Mouse (Mus musculus) thymus, postnatal 36 days (tissue): ENCODE measurements at regions not wholly inside any gene's neighbourhood (a gene's known extent, or its start where the extent isn't known, plus 50 kb on each side); places are given as distances from the start of the nearest gene placed in this dataset.

Experiments
- DNase-seq, 2 experiments: peaks; one replicate each; pipeline ENCODE4 v3.0.0; 2022; ENCODE audit warnings: mixed read lengths in 2 of 2

GRCm38 (mm10) chr15:88490316-88491090, 109.6 kb upstream of the Zdhhc25 start:
- no peak for DNase-seq

GRCm38 (mm10) chr15:88491091-88491366, 109.1 kb upstream of the Zdhhc25 start:
- DNase-seq = no peak

- no peak for DNase-seq
Measured at GRCm38 (mm10) chr15:88497957-88498356, 102.1 kb upstream of the Zdhhc25 start.

DNA sequence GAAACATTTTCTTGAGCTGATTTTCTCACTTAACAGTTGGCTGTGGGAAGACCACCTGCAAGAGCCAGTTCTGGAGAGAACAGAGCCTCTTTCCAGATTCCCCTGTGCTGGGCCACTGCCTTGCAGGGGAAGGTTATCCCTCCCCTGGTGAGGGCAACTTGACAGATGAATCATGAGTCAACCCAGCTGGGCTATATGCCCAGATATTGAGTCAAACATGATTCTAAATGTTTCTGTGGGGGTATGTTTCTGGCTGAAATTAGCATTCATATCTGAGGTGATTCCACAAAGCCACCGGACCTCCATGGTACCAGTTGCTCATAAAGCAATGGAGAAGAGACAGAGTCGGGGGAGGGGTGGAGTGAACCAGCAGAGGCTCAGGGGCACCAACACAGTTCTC, 97.8 kb upstream of the Zdhhc25 start:
- no peak for DNase-seq

- DNase-seq = no peak
Measured at GRCm38 (mm10) chr15:88503896-88504295, 96.2 kb upstream of the Zdhhc25 start.

DNA sequence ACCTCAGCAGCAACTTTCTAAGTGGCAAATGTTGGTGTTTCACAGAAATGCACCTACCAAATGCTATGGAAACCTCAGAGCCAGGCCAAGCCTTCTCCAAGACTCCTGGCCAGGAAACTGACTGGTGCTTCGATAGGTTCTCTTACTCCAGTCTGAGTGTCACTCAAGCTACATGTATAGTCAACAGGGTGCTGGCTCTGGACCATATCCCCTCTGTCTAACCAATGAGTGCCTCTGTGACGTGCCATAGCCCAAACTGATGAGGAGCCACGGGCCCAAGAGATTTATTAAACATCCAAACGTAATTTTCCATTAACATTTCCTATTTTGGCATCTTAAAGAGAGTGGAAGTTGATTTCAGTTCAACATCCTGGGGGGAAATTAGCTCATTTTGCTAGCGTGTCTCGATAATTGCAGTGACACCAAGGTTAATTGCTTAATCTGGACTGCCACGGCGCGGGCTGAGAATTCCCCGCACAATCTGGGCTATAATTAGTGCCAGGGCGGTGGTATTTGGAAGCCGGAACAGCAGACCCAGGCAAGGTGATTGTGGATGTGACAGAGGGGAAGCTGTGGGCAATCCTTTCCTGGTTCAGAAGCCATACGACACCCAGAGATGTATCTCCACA, 94.5 kb upstream of the Zdhhc25 start:
- no peak for DNase-seq

DNA sequence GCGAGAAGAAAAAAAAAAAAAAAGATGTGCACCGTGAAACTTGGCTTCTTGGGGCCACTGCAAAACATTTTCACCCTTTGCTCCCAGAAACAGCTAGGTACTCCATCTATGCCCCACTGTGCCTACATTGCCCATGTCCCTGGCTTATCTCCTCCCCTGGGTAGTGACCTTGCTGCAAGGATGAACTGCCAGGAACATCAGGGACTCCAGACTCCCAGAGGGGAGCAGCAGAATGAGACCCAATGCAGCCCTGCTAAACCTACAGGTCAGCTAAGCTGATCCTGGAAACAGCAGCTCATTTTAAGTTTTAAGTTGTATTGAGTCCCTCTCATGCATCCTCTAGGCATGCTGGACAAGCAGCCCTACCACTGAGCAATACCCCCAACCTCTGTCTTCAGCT, 92.2 kb upstream of the Zdhhc25 start:
- DNase-seq = no peak

DNA sequence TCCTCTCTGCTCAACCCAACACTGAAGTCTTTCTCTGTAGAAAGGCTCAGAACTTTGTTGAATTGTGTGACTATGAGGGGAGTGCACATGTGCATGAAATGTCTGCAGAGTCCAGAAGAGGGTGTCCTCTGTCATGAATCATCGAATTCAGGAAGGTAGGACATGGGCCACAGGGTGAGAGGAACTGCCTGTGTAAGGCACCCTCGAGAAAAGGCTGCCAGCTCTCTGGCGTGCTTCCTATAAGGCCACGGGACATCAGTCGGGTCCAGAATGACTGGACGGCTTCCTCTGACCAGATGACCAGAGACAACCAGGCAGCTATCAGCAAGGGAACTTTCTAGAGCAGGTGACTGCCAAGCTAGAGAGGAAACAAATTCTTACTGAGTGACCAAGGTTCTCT, 91.1 kb upstream of the Zdhhc25 start:
- DNase-seq = no peak

DNA sequence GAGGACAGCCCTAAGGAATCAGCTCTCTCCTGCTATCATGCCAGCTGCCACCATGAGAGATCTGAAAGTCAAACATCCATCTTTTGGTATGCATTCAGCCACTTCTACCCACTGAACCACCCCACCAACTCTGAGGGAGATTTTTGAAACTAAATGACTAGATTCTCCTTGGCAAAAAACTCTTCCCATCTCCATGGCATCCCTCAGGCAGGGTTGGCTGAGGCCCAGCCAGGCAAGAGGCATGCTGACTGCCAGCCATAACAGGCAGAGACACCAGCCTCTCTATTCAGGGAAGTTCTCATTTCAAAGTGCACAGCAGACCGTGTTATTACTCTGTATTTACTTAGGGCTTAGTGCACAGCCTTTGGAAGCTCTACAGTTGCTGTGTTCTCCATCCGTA, 90.5 kb upstream of the Zdhhc25 start:
- no peak for DNase-seq

DNA sequence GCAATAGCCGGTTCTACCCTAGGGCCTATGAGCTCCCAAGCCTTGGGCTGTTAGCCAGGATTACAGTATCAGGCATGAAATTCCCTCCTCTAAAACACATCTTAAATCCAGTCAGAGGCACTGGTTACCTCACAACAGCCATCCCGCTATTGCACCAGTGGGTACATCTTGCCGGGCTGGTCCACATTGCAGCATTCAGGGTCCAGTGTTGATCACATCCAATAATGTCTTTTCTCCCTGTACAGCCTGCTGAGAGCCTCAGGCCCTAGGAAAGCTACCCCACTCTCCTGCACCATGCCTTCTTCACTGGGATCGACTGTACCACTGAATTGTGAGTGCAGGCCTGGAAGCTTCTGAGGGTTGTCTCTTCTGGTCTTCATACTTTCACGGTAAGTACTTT, 86.0 kb upstream of the Zdhhc25 start:
- no peak for DNase-seq

GRCm38 (mm10) chr15:88531218-88531617, 68.9 kb upstream of the Zdhhc25 start:
- no peak for DNase-seq

DNA sequence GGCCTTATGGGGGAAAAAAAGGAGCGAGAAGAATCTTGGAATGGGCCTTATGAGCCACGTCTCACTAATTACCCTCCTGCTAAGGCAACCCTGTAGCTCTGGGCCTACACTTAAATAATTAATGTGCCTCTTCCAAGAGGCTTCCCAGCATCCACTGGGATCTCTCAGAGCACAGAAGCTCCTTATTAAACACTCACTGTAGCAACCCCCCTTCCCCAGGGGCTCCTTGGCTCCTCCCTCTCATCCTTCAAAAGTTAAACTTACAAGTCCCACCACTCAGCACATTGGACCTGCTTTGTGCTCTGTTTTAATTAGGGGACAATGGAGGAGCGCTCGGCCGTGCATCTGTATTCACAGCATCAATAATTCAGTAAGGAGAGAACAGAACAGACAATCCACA, 68.1 kb upstream of the Zdhhc25 start:
- no peak for DNase-seq

DNA sequence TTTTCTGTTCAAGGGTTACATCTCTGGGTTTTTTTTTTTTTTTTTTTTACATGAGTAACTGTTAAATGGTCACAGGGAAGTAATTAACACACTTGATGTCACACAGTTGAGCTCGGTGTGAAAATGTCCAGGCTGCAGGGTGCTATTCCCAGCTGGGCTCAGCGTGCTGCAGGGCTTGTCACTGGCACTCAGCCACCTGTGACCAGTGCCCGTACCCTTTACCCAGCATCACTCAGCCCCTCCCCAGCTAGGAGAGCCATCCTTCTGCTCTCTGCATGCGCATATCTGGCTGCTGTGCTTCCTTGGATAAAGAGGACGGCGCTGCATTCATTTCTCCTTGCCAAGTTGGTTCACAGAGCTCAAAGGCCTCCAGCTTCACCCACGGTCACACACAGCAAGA, 66.7 kb upstream of the Zdhhc25 start:
- no peak for DNase-seq

- no peak for DNase-seq
Measured at GRCm38 (mm10) chr15:88535516-88535915, 64.6 kb upstream of the Zdhhc25 start.

- DNase-seq = no peak
Measured at GRCm38 (mm10) chr15:88537190-88537589, 62.9 kb upstream of the Zdhhc25 start.

GRCm38 (mm10) chr15:88542567-88542966, 57.5 kb upstream of the Zdhhc25 start:
- no peak for DNase-seq

GRCm38 (mm10) chr15:88544216-88544615, 55.9 kb upstream of the Zdhhc25 start:
- DNase-seq = no peak

GRCm38 (mm10) chr15:88548261-88548660, 51.8 kb upstream of the Zdhhc25 start:
- DNase-seq = no peak
